Mouse (Mus musculus) spleen, adult 18-20 months (tissue): Measurements from ENCODE around the gene Ciapin1.

ENCODE experiments used
- DNase-seq, 2 experiments: peaks; one replicate each; pipeline ENCODE4 v3.0.0; 2022; ENCODE audit warnings: mixed read lengths in 2 of 2

Gene Ciapin1

GRCm38 (mm10) chr8:94805811-94806210 is 32.3 kb downstream of the Ciapin1 start:
- no peak for DNase-seq

GRCm38 (mm10) chr8:94804546-94805340 is 33.4 kb downstream of the Ciapin1 start:
- no peak for DNase-seq

GRCm38 (mm10) chr8:94803551-94803950 is 34.6 kb downstream of the Ciapin1 start:
- DNase-seq = no peak

GRCm38 (mm10) chr8:94802375-94802774 is 35.8 kb downstream of the Ciapin1 start:
- DNase-seq = no peak

GRCm38 (mm10) chr8:94801293-94802095 is 36.7 kb downstream of the Ciapin1 start:
- no peak for DNase-seq

- DNase-seq = no peak
Observed at GRCm38 (mm10) chr8:94800278-94800968, 37.7 kb downstream of the Ciapin1 start.

- DNase-seq = no peak
Observed at GRCm38 (mm10) chr8:94794782-94795181, 43.4 kb downstream of the Ciapin1 start.

- no peak for DNase-seq
Observed at GRCm38 (mm10) chr8:94794368-94794767, 43.8 kb downstream of the Ciapin1 start.

- DNase-seq = no peak
Observed at GRCm38 (mm10) chr8:94789256-94789955, 48.8 kb downstream of the Ciapin1 start.

GRCm38 (mm10) chr8:94787524-94788501 is 50.3 kb downstream of the Ciapin1 start:
- DNase-seq = no peak

- no peak for DNase-seq
Observed at GRCm38 (mm10) chr8:94785995-94786595, 52.1 kb downstream of the Ciapin1 start.

GRCm38 (mm10) chr8:94785247-94785985 is 52.7 kb downstream of the Ciapin1 start:
- DNase-seq = peak; percentile 21 to 33

GRCm38 (mm10) chr8:94783890-94784289 is 54.3 kb downstream of the Ciapin1 start:
- DNase-seq = no peak

- no peak for DNase-seq
Observed at GRCm38 (mm10) chr8:94781838-94782235, 56.3 kb downstream of the Ciapin1 start.

- no peak for DNase-seq
Observed at GRCm38 (mm10) chr8:94781155-94781837, 56.9 kb downstream of the Ciapin1 start.

- no peak for DNase-seq
Observed at GRCm38 (mm10) chr8:94780491-94781154, 57.5 kb downstream of the Ciapin1 start.

- no peak for DNase-seq
Observed at GRCm38 (mm10) chr8:94779534-94780294, 58.4 kb downstream of the Ciapin1 start.

GRCm38 (mm10) chr8:94778895-94779533 is 59.1 kb downstream of the Ciapin1 start:
- DNase-seq = no peak
